Mouse (Mus musculus) forebrain, embryonic 11.5 days (tissue): ENCODE measurements at regions not wholly inside any gene's neighbourhood (a gene's known extent, or its start where the extent isn't known, plus 50 kb on each side); places are given as distances from the start of the nearest gene placed in this dataset.

ENCODE experiments used
- ATAC-seq: fragments of 200-750 bp; cut with Nextera tagmentation; replicated peaks from 2 replicates; pipeline ENCODE4 v1.8.0; 2017; ENCODE audit warnings: moderate TSS enrichment; ENCODE audit not compliant: low FRiP score
- DNase-seq: peaks from one replicate; pipeline ENCODE4 v3.0.0-alpha.2; 2017; ENCODE audit warnings: low spot score
- H3K27ac ChIP-seq: fragments of 300-500 bp; sonication (generic); 2 replicates; pipeline ENCODE4 v1.5.1; 2014; ENCODE audit warnings: low read depth, low read length
- H3K27me3 ChIP-seq: fragments of 300-500 bp; sonication (generic); 2 replicates; pipeline ENCODE4 v1.6.1; 2014; ENCODE audit warnings: mild to moderate bottlenecking, low read length, mixed read lengths; ENCODE audit not compliant: control insufficient read depth, insufficient read depth
- H3K36me3 ChIP-seq: fragments of 300-500 bp; sonication (generic); 2 replicates; pipeline ENCODE4 v1.6.1; 2014; ENCODE audit warnings: mild to moderate bottlenecking, low read length, moderate library complexity, mixed read lengths; ENCODE audit not compliant: control insufficient read depth, insufficient read depth
- H3K4me1 ChIP-seq: fragments of 300-500 bp; sonication (generic); replicated peaks from 2 replicates; pipeline ENCODE4 v1.6.1; 2014; ENCODE audit warnings: low read length, mixed read lengths; ENCODE audit not compliant: control insufficient read depth, insufficient read depth
- H3K4me2 ChIP-seq: fragments of 300-500 bp; sonication (generic); 2 replicates; pipeline ENCODE4 v1.6.1; 2014; ENCODE audit warnings: low read depth, mild to moderate bottlenecking, low read length, moderate library complexity, mixed read lengths; ENCODE audit not compliant: severe bottlenecking
- H3K4me3 ChIP-seq: fragments of 300-500 bp; sonication (generic); 2 replicates; pipeline ENCODE4 v1.5.1; 2014; ENCODE audit warnings: low read depth, low read length
- H3K9ac ChIP-seq: fragments of 300-500 bp; sonication (generic); 2 replicates; pipeline ENCODE4 v1.6.1; 2014; ENCODE audit warnings: low read length
- H3K9me3 ChIP-seq: fragments of 300-500 bp; sonication (generic); 2 replicates; pipeline ENCODE4 v1.6.1; 2016; ENCODE audit warnings: low read length, mixed read lengths; ENCODE audit not compliant: control insufficient read depth
- WGBS: fragments of 180-500 bp; shearing (Covaris S2); extraction: QIAGEN DNeasy Blood & Tissue Kit; methylation state at CpG from one replicate; pipeline ENCODE4 v1.1.7; 2014; 5-methylcytosine and 5-hydroxymethylcytosine counted together

GRCm38 (mm10) chr5:75823646-75824045 is 154.6 kb downstream of the Kdr start:
- no peaks in the 10 kb centered on the region for H3K36me3 ChIP-seq
- H3K9me3 ChIP-seq = no peaks in the 10 kb centered on the region
- no peaks in the 10 kb centered on the region for H3K4me1 ChIP-seq
- no peak overlapping the region for H3K27ac ChIP-seq
- no peak overlapping the region for H3K4me3 ChIP-seq
- DNase-seq (no peak), ATAC-seq (no peak)
- whole genome bisulfite sequencing = 90% methylated on average over 3 of the region's 3 CpGs
- H3K9ac ChIP-seq = no peak overlapping the region
- H3K4me2 ChIP-seq = no peak overlapping the region
- no peaks in the 10 kb centered on the region for H3K27me3 ChIP-seq

- no peaks in the 10 kb centered on the region for H3K9me3 ChIP-seq
These were observed 160.9 kb downstream of the Kdr start for GRCm38 (mm10) chr5:75817396-75817795.

GRCm38 (mm10) chr5:75814393-75814984 is 163.8 kb downstream of the Kdr start:
- WGBS = 88% methylated on average over 12 of the region's 12 CpGs
- no peaks in the 10 kb centered on the region for H3K4me1 ChIP-seq
- H3K4me2 ChIP-seq = no peak overlapping the region
- no peak overlapping the region for H3K9ac ChIP-seq
- no peak for ATAC-seq
- H3K27me3 ChIP-seq = no peaks in the 10 kb centered on the region
- H3K27ac ChIP-seq = no peak overlapping the region
- no peaks in the 10 kb centered on the region for H3K36me3 ChIP-seq
- no peak for DNase-seq
- H3K9me3 ChIP-seq = no peaks in the 10 kb centered on the region
- H3K4me3 ChIP-seq = no peak overlapping the region

More at GRCm38 (mm10) chr5:75817396-75817795, 160.9 kb downstream of the Kdr start:
- WGBS = 96% methylated on average over 13 of the region's 13 CpGs
- DNase-seq = no peak
- Histone ChIP-seq H3K27ac (no peak overlapping the region), H3K4me3 (no peak overlapping the region), H3K4me1 (no peaks in the 10 kb centered on the region), H3K4me2 (no peak overlapping the region), H3K36me3 (no peaks in the 10 kb centered on the region), H3K27me3 (no peaks in the 10 kb centered on the region), H3K9ac (no peak overlapping the region)
- ATAC-seq = no peak

GRCm38 (mm10) chr5:75812686-75813085 is 165.6 kb downstream of the Kdr start:
- Histone ChIP-seq H3K4me3 (no peak overlapping the region), H3K9me3 (no peaks in the 10 kb centered on the region), H3K36me3 (no peaks in the 10 kb centered on the region), H3K27me3 (no peaks in the 10 kb centered on the region), H3K9ac (no peak overlapping the region), H3K4me1 (no peaks in the 10 kb centered on the region), H3K27ac (no peak overlapping the region), H3K4me2 (no peak overlapping the region)
- 82% methylated on average over 4 of the region's 4 CpGs for WGBS
- no peak for ATAC-seq
- no peak for DNase-seq

GRCm38 (mm10) chr5:75808551-75809332 is 169.5 kb downstream of the Kdr start:
- DNase-seq (no peak), ATAC-seq (no peak)
- H3K27me3 ChIP-seq = no peaks in the 10 kb centered on the region
- H3K4me3 ChIP-seq = no peak overlapping the region
- H3K36me3 ChIP-seq = no peaks in the 10 kb centered on the region
- 90% methylated on average over 18 of the region's 18 CpGs for WGBS
- H3K4me2 ChIP-seq = no peak overlapping the region
- H3K9me3 ChIP-seq = no peaks in the 10 kb centered on the region
- no peak overlapping the region for H3K27ac ChIP-seq
- no peaks in the 10 kb centered on the region for H3K4me1 ChIP-seq
- no peak overlapping the region for H3K9ac ChIP-seq

DNA sequence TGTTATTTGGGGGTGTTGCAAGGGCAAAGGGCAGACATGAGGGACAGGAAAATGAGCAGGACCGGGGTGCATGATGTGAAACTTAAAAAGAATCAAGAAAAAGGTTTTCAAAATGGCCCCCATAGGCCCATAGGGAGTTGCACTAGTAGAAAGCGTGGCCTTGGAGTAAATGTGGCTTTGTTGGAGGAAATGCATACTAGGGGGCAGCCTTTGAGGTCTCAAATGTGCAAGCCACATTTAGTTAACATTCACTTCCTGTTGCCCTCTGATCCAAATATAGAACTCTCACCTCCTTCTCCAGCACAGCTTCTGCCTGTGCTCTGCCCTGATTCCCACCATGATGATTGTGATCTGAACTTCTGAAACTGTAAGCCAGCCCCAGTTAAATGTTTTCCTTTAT is 173.2 kb downstream of the Kdr start:
- H3K4me3 ChIP-seq = no peak overlapping the region
- ATAC-seq (no peak), DNase-seq (no peak)
- WGBS = 84% methylated on average over 2 of the region's 2 CpGs
- no peak overlapping the region for H3K27ac ChIP-seq
- H3K4me2 ChIP-seq = no peak overlapping the region
- no peaks in the 10 kb centered on the region for H3K27me3 ChIP-seq
- no peak overlapping the region for H3K9ac ChIP-seq
- H3K4me1 ChIP-seq = no peaks in the 10 kb centered on the region; the same call in 1 of the 2 replicates
- H3K9me3 ChIP-seq = no peaks in the 10 kb centered on the region
- H3K36me3 ChIP-seq = no peaks in the 10 kb centered on the region

DNA sequence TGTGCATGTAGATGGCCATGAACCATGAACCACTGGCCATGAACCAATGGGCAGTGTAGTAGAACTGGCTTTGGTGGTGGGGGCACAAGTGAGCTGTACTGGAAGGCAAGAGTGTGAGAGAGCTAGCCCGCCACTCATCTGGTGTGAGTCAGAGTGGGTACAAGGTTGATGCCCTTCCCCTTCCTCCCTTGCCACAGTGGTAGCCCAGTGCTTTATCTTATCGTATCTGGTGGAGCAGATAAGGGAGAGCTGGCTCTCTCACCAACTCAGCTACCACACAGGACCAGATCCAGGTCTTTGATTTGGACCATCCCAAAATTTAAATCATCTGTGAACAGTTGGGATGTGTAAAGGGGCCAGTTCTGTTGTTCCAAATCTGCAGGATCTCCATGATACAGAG is 173.9 kb downstream of the Kdr start:
- H3K4me3 ChIP-seq = no peak overlapping the region

DNA sequence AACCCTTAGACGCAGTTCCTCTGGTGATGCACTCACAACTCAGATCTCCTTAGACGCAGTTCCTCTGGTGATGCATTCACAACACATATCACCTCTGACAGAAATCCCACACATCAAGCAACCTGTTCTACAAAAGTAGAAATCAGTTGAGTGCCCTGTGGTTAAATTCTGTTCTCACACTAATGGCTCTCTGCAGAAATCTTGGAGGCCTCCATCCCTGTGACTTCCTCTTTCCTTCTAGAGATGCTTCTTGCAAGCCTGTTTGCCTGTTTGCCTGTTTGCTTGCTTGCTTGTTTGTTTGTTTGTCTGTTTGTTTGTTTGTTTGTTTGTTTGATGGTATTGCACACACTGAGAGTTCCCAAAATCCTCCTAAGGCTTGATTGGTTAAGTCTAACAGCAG is 175.2 kb downstream of the Kdr start:
- WGBS = 91% methylated on average over 2 of the region's 2 CpGs
- Histone ChIP-seq H3K4me2 (no peak overlapping the region), H3K27me3 (no peaks in the 10 kb centered on the region), H3K36me3 (no peaks in the 10 kb centered on the region), H3K9ac (no peak overlapping the region), H3K4me1 (no peaks in the 10 kb centered on the region; the same call in 1 of the 2 replicates), H3K27ac (no peak overlapping the region), H3K4me3 (no peak overlapping the region), H3K9me3 (no peaks in the 10 kb centered on the region)
- DNase-seq = no peak
- ATAC-seq = no peak

More for the DNA sequence above, 173.9 kb downstream of the Kdr start:
- ATAC-seq (no peak), DNase-seq (no peak)
- no peaks in the 10 kb centered on the region for H3K9me3 ChIP-seq
- no peak overlapping the region for H3K9ac ChIP-seq
- no peaks in the 10 kb centered on the region for H3K36me3 ChIP-seq
- no peak overlapping the region for H3K27ac ChIP-seq
- no peaks in the 10 kb centered on the region; the same call in 1 of the 2 replicates for H3K4me1 ChIP-seq
- 88% methylated on average over 2 of the region's 2 CpGs for WGBS
- H3K4me2 ChIP-seq = no peak overlapping the region
- no peaks in the 10 kb centered on the region for H3K27me3 ChIP-seq
